Mouse (Mus musculus) liver, embryonic 16.5 days (tissue): ENCODE results near the gene Nfib. TPM values are rescaled to one million over a fixed set of nuclear protein-coding genes. Genes with fewer than 3 reads are reported as not detected.

Experiments used
- ATAC-seq: fragments of 200-750 bp; cut with Nextera tagmentation; 2 replicates; pipeline ENCODE4 v1.8.0; 2017; ENCODE audit warnings: low read depth, mild to moderate bottlenecking, moderate number of reproducible peaks, moderate library complexity
- H3K27ac ChIP-seq: fragments of 300-500 bp; sonication (generic); 2 replicates; pipeline ENCODE4 v1.5.1; 2014; ENCODE audit warnings: mild to moderate bottlenecking, low read length
- H3K27me3 ChIP-seq: fragments of 300-500 bp; sonication (generic); 2 replicates; pipeline ENCODE4 v1.6.1; 2014; ENCODE audit warnings: low read depth, low read length, mixed read lengths; ENCODE audit not compliant: control insufficient read depth, insufficient read depth
- H3K36me3 ChIP-seq: fragments of 300-500 bp; sonication (generic); 2 replicates; pipeline ENCODE4 v1.6.1; 2014; ENCODE audit warnings: mild to moderate bottlenecking; ENCODE audit not compliant: control insufficient read depth, insufficient read depth
- H3K4me1 ChIP-seq: fragments of 300-500 bp; sonication (generic); 2 replicates; pipeline ENCODE4 v1.6.1; 2014; ENCODE audit warnings: low read depth, low read length, mixed read lengths; ENCODE audit not compliant: control insufficient read depth
- H3K4me2 ChIP-seq: fragments of 300-500 bp; sonication (generic); 2 replicates; pipeline ENCODE4 v1.6.1; 2014; ENCODE audit warnings: low read depth, low read length, mixed read lengths
- H3K4me3 ChIP-seq: fragments of 300-500 bp; sonication (generic); 2 replicates; pipeline ENCODE4 v1.5.1; 2014; ENCODE audit warnings: low read depth, mild to moderate bottlenecking, low read length
- H3K9ac ChIP-seq: fragments of 300-500 bp; sonication (generic); 2 replicates; pipeline ENCODE4 v1.6.1; 2014; ENCODE audit warnings: low read depth, low read length
- H3K9me3 ChIP-seq: fragments of 300-500 bp; sonication (generic); replicated peaks from 2 replicates; pipeline ENCODE4 v1.6.1; 2016; ENCODE audit warnings: low read length; ENCODE audit not compliant: control insufficient read depth
- WGBS: fragments of 180-500 bp; shearing (Covaris S2); extraction: QIAGEN DNeasy Blood & Tissue Kit; methylation state at CpG from one replicate; pipeline ENCODE4 v1.1.7; 2014; ENCODE audit not compliant: insufficient replicate concordance; 5-methylcytosine and 5-hydroxymethylcytosine counted together
- polyA plus RNA-seq: library from polyadenylated mRNA; unstranded; fragments of >200 nt; fragmentation: Nextera tagmentation; extraction: Ambion mirVana; gene quantifications from 2 replicates; pipeline ENCODE4 v1.2.1, GENCODE M21; 2015

Gene Nfib
- polyA plus RNA-seq, 1 experiment from 2014 or later: 5.4 TPM

DNA sequence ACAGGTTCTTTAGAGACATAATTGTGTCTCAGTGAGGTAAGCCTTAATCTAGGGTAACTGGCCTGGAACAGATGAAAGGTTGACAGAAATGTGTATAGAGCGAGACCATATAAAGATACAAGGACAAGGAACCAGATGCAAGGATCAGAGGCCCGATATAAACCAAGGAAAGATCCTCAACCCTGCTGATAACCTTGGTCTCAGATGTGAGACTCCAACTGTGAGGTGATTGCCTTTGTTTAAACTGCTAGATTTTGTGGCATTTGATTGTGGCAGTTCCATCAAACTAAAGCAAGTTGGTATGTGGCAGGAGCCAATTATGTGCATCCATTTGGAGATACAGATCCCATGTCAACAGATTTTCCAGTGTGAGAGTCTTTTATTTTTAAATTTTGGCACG is 161.6 kb downstream of the Nfib start:
- no peak for ATAC-seq
- Histone ChIP-seq H3K9ac (no peak overlapping the region), H3K9me3 (no peaks in the 10 kb centered on the region)

DNA sequence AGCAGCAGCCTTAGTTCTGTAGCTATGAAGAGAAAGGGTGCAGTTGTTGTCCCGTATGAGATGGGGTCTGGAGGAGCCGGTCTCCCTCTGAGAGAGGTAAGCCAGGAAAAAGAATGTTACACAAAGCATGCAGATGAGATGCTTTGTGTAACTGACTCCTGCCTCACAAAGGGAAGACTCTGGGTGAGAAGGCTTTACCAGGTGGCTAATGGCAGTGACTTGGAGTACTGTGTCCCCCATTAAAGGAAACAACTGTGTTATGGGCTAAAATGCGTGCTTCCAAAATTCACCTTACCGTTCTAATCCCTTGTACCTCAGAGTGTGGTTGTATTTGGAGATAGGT is 162.2 kb downstream of the Nfib start:
- ATAC-seq: no peak
- H3K4me2 ChIP-seq: no peak overlapping the region
- no peak overlapping the region for H3K27ac ChIP-seq
- no peaks in the 10 kb centered on the region for H3K9me3 ChIP-seq
- no peaks in the 10 kb centered on the region; the same call in 1 of the 2 replicates for H3K4me1 ChIP-seq
- peaks cover 6% of the 10 kb centered on the region for H3K27me3 ChIP-seq
- no peak overlapping the region for H3K4me3 ChIP-seq
- no peaks in the 10 kb centered on the region for H3K36me3 ChIP-seq
- no peak overlapping the region for H3K9ac ChIP-seq
- 66% methylated on average over 4 of the region's 4 CpGs for WGBS

More for the DNA sequence above, 161.6 kb downstream of the Nfib start:
- Histone ChIP-seq H3K4me2 (no peak overlapping the region), H3K27me3 (peaks cover under 1% of the 10 kb centered on the region), H3K4me3 (no peak overlapping the region), H3K27ac (no peak overlapping the region), H3K4me1 (no peaks in the 10 kb centered on the region; the same call in 1 of the 2 replicates), H3K36me3 (no peaks in the 10 kb centered on the region)
- WGBS: 45% methylated on average over 3 of the region's 3 CpGs

DNA sequence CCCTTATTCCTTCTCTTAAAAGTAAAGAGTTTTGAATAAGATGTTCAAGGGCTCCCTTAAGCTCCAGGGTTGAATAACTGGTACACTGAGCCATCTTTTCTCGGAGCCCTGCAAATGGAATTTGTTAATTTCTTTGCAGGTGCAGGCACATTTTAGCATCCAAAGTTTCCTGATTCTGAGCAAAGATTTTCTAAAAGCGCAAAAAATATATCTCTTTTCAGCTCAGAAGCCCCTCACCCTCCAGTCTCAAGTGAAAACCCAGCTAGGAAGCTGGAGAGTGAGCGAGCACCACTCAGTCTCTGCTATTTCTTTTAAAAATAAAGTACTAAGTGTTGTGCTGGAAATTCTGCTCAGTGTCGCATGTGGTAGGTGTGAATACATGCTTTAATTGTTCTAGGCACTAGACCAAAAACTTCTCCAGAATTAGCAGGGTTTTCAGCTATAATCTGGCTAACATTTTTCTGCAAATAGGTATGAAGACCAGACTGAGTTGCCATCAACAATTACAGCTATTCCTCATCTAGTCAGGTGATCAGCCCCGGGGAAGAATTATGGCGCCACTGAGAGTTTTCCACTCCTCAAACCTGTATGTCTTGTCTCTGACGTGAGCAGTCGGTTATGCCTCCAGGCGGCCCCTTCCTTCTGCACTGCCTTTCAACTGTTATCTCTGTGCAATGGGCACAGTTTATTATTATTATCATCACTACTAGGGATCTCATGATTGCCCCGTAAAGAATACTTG is 162.7 kb downstream of the Nfib start:
- no peak overlapping the region for H3K27ac ChIP-seq
- no peak overlapping the region for H3K4me2 ChIP-seq
- ATAC-seq: no peak
- WGBS: 50% methylated on average over 10 of the region's 10 CpGs
- H3K9ac ChIP-seq: no peak overlapping the region
- no peaks in the 10 kb centered on the region for H3K9me3 ChIP-seq
- H3K36me3 ChIP-seq: no peaks in the 10 kb centered on the region
- no peak overlapping the region for H3K4me3 ChIP-seq
- no peaks in the 10 kb centered on the region; the same call in 1 of the 2 replicates for H3K4me1 ChIP-seq
- peaks cover 11% of the 10 kb centered on the region for H3K27me3 ChIP-seq

DNA sequence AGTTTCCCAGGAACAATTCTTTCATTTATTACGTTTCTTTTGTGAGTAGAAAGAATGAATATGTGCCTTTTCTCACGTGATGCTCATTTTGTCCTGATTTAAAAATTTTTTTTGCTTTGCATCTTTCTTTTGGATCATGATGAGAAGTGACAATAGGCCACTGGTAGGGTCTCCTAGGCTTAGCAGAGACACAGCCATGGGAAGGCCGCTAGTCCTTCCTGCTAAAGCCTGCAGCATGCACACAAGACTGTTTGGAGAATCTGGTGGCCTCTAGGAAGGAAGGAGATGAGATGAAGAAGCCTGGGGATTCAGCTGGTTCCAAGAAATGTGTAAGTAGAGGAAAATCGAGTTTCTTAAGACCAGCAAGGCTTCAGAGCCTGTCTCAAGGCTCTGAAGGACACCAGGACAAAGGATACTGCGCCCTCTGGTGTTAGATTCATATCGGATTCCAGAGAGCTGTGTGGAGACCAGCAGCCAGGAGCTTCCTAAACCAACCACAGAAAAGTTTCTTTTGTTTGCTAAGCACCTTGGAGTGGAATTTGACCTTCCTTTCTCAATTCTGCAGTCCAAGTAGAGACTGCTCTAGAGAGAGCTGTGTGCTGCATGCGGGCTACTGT is 163.5 kb downstream of the Nfib start:
- Histone ChIP-seq H3K4me2 (no peak overlapping the region), H3K27me3 (peaks cover 20% of the 10 kb centered on the region), H3K4me3 (no peak overlapping the region), H3K27ac (no peak overlapping the region), H3K9me3 (no peaks in the 10 kb centered on the region), H3K36me3 (no peaks in the 10 kb centered on the region), H3K4me1 (no peaks in the 10 kb centered on the region; the same call in 1 of the 2 replicates), H3K9ac (no peak overlapping the region)
- ATAC-seq: peak; percentile 63; the same call in 1 of the 2 replicates
- WGBS: 22% methylated on average over 7 of the region's 7 CpGs

DNA sequence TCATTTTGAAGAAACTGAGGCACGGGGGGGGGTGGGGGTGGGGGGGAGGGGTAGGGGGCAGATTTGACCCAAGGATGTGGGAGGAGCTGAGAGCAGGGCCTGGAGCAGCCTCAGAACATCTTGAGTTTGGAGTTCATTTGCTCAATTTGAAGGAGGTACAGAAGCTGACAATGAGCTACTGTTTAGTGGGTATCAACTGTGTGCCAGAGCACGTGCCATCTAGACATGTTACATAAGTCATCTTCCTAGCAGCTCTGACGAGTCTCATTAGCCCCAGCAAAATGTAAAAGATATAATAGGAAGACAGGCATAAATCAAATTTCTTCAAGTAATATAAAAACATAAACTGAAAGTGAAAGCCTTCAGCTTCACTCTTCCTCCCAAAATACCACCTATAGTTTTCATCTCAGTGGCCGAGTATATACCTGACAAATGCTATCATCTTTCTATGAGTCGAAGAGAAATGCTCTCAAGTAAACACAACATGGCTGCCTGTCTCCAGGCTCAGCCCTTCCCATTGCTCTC is 165.0 kb downstream of the Nfib start:
- H3K36me3 ChIP-seq: no peaks in the 10 kb centered on the region
- H3K27ac ChIP-seq: no peak overlapping the region
- no peak overlapping the region for H3K4me2 ChIP-seq
- no peak overlapping the region for H3K9ac ChIP-seq
- peaks cover 33% of the 10 kb centered on the region for H3K27me3 ChIP-seq
- WGBS: 42% methylated on average over 5 of the region's 5 CpGs
- no peak for ATAC-seq
- no peak overlapping the region for H3K4me3 ChIP-seq
- H3K4me1 ChIP-seq: no peaks in the 10 kb centered on the region; the same call in 1 of the 2 replicates
- no peaks in the 10 kb centered on the region for H3K9me3 ChIP-seq

DNA sequence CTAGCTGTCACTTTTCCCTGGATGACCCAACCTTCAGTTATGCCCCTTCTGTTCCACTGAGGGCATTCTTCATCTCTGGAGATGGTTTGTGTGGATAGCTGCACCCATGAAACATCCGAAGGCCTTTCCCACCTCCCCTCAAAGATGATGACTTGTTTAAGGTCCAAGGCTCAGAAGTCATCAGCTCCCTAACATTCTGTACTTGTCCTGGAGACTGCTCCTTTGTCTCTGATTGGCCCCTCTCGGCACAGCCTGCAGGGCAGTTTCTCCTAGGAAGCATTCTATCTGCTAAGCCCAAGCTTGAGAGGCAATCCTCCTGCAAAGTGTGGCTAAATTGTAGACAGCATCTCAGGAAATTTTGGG is 165.5 kb downstream of the Nfib start:
- no peak overlapping the region for H3K4me3 ChIP-seq
- no peaks in the 10 kb centered on the region for H3K36me3 ChIP-seq
- no peaks in the 10 kb centered on the region for H3K9me3 ChIP-seq
- H3K27ac ChIP-seq: no peak overlapping the region
- no peaks in the 10 kb centered on the region; the same call in 1 of the 2 replicates for H3K4me1 ChIP-seq
- no peak for ATAC-seq
- no peak overlapping the region for H3K4me2 ChIP-seq
- H3K9ac ChIP-seq: no peak overlapping the region
- WGBS: 40% methylated on average over 2 of the region's 2 CpGs
- peaks cover 33% of the 10 kb centered on the region for H3K27me3 ChIP-seq

DNA sequence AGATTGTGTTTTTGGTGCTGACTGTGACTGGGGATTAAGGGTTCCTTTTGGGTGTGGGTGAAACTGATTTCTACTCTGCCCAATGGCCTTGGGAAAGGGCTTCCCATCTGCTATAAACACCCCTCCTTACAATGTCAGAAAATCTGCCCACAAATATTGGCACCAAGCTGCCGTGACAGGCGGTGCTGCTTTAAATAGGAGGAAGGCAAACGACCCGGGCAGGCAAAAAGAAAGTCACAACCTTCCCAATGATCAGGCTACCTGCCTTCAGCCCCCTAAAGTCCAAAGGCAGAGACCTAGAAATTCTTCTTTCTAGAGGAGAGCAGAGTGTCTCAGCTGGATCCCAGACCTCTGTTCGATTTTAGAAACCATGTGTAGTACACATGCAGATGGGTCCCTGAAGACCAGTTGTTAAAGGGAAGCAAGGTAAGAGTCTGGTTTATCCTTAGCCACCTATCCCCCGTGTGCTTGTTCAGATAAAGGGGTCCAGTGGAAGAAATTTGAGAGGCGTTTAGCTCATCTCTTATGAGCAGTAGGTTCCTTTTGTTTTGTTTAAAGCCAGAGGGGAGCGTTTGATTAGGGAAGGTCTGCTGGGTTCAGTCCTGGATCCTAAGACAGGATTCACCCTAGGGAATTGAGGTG is 166.0 kb downstream of the Nfib start:
- WGBS: 17% methylated on average over 8 of the region's 8 CpGs
- no peak for ATAC-seq

DNA sequence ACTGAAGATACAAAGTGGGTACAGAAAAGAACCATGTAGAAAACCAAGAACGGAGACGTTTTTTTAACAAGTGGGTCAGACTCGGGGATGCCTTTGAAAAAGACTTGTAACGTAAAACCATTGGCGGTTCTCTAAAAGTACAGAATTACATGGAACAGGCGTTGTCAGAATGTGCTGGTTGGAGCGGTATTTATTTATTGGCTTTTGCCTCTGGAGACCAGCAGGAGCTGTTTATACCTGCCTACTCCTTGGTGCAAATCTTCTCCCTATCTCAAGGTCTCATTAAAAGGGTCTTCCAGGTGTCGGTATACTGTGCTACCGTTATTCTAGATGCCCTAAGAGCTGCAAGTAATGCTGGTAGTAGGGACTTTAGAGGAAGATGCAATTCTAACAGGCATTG is 166.7 kb downstream of the Nfib start:
- Histone ChIP-seq H3K27ac (no peak overlapping the region), H3K4me3 (no peak overlapping the region; the same call in 1 of the 2 replicates), H3K27me3 (peaks cover 33% of the 10 kb centered on the region), H3K9me3 (no peaks in the 10 kb centered on the region), H3K4me2 (peak overlapping the region; percentile 24), H3K4me1 (no peaks in the 10 kb centered on the region; the same call in 1 of the 2 replicates), H3K9ac (no peak overlapping the region), H3K36me3 (no peaks in the 10 kb centered on the region)
- 8% methylated on average over 9 of the region's 9 CpGs for WGBS
- ATAC-seq: no peak

More for the DNA sequence above, 166.0 kb downstream of the Nfib start:
- no peaks in the 10 kb centered on the region for H3K36me3 ChIP-seq
- no peak overlapping the region for H3K9ac ChIP-seq
- H3K27ac ChIP-seq: no peak overlapping the region
- H3K9me3 ChIP-seq: no peaks in the 10 kb centered on the region
- H3K4me3 ChIP-seq: no peak overlapping the region
- no peaks in the 10 kb centered on the region; the same call in 1 of the 2 replicates for H3K4me1 ChIP-seq
- no peak overlapping the region for H3K4me2 ChIP-seq
- H3K27me3 ChIP-seq: peaks cover 33% of the 10 kb centered on the region
